Mouse (Mus musculus): Measurements from ENCODE around the gene Gm11273.
"Not testable (repeated sequence)": the region's sequence is repeated elsewhere in the genome, so short reads cannot be mapped to it uniquely, and the experiment has no call there.

The Gm11273 gene

GRCm38 (mm10) chr13:21501182-21501581 lies at the start of gene Gm11273:
Gm11273 (minus strand) TSS chr13:21501418.
- DNase-seq (ENCODE audit: low spot score), result not testable (repeated sequence)

GRCm38 (mm10) chr13:21550416-21551110 lies 49.3 kb upstream of the Gm11273 start:
- no peak for DNase-seq (ENCODE audit: low spot score)

- no peak for DNase-seq (ENCODE audit: low spot score)
Observed at GRCm38 (mm10) chr13:21549487-21549886, 48.3 kb upstream of the Gm11273 start.

GRCm38 (mm10) chr13:21542708-21543107 lies 41.5 kb upstream of the Gm11273 start, which contains the start of gene Olfr1366:
Olfr1366 (minus strand) TSS chr13:21542808.
- no peak for DNase-seq (ENCODE audit: low spot score)

DNA sequence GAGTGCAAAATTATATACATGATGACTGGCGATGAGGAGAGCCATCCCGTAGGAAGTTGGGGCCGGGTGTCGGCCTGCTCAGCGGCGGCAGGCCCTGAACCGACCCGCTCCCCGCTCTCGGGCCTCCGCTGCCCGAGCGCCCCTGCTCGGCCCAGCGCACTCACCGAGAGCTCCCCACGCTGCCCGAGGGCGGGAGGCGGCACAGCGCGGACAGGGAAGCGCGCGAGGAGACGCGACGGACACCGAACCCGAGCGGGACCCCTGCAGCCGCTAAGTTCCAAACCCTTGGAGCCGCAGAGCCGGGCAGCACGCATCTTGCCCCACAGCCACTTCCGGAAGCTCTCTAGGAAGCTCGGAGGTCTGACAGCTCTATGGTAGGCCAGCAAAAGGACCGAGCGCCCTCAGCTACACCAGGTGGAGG lies 29.6 kb upstream of the Gm11273 start, which contains the start of gene Zkscan8:
TSS of gene Zkscan8 (minus strand) at position 340 of the 421 bp plus-strand sequence.
- DNase-seq (ENCODE audit: low spot score), result peak; percentile 78

- no peak for DNase-seq (ENCODE audit: low spot score)
Observed at GRCm38 (mm10) chr13:21530136-21530535, 28.9 kb upstream of the Gm11273 start.

- peak; percentile 71 for DNase-seq (ENCODE audit: low spot score)
Observed at GRCm38 (mm10) chr13:21506221-21506649, 5.0 kb upstream of the Gm11273 start.

- no peak for DNase-seq (ENCODE audit: low spot score)
Observed at GRCm38 (mm10) chr13:21502296-21502695, 1.1 kb upstream of the Gm11273 start.

DNA sequence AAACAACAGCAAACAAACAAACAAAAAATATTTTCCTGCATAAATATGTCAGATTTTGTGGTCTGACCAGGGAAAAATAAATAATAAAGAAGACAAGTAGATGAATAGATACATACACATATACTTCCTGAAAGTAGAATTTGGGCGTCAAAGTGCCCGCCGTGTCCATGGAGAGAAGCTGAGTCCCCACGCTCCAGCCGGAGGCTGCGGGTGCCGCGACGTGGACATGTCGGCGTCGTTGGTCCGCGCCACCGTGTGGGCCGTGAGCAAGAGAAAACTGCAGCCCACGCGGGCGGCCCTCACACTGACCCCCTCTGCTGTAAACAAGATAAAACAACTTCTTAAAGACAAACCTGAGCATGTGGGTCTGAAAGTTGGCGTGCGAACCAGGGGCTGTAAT lies 6.1 kb downstream of the Gm11273 start, which contains the start of gene AK157302:
TSS of gene AK157302 (plus strand) at position 144 of the 400 bp plus-strand sequence.
- DNase-seq (ENCODE audit: low spot score), result no peak

DNA sequence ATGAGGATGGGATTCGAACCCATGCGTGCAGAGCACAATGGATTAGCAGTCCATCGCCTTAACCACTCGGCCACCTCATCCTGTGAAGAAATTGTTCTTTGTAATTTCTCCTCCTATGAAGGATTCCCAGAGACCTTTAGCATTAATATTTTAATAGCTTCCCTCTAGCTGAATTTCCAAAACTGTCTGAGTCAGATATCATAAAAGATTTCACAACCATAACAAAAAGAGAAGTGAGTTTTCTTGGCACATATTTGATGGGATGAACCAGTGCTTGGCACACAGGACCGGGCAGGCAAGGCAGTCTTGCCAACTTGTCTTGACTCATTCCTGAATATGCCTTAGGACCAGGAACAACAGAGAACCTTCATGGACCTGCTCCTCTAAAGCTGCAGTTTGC lies 8.4 kb downstream of the Gm11273 start:
- no peak for DNase-seq (ENCODE audit: low spot score)

DNA sequence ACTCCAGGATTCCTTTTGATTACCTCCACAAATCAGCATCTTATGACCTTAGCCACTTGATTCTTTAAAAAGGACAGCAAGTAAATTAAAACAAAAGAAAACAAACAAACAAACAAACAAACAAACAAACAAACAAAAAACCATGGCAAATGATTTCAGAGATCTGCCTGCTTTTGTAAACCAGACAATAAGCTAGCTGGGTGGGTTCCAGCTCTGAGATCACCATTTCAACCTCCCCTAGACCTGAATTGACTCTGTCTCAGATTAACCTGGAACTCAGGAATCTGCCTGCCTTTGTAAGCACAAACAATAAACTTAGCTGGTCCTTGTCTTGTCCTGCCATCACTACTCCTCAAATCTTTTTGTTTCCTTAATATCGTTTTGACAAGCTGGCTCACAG lies 14.3 kb downstream of the Gm11273 start:
- no peak for DNase-seq (ENCODE audit: low spot score)

- DNase-seq (ENCODE audit: low spot score), result peak; percentile 40
Observed at GRCm38 (mm10) chr13:21478759-21479670, 22.2 kb downstream of the Gm11273 start, which contains the start of the genes Zkscan4 and Gm10065. Zkscan4 (plus strand) TSS chr13:21478907. Gm10065 (minus strand) TSS chr13:21479441.

GRCm38 (mm10) chr13:21472427-21472826 lies 28.8 kb downstream of the Gm11273 start:
- no peak for DNase-seq (ENCODE audit: low spot score)

- DNase-seq (ENCODE audit: low spot score), result no peak
Observed at GRCm38 (mm10) chr13:21469097-21469496, 32.1 kb downstream of the Gm11273 start.

DNA sequence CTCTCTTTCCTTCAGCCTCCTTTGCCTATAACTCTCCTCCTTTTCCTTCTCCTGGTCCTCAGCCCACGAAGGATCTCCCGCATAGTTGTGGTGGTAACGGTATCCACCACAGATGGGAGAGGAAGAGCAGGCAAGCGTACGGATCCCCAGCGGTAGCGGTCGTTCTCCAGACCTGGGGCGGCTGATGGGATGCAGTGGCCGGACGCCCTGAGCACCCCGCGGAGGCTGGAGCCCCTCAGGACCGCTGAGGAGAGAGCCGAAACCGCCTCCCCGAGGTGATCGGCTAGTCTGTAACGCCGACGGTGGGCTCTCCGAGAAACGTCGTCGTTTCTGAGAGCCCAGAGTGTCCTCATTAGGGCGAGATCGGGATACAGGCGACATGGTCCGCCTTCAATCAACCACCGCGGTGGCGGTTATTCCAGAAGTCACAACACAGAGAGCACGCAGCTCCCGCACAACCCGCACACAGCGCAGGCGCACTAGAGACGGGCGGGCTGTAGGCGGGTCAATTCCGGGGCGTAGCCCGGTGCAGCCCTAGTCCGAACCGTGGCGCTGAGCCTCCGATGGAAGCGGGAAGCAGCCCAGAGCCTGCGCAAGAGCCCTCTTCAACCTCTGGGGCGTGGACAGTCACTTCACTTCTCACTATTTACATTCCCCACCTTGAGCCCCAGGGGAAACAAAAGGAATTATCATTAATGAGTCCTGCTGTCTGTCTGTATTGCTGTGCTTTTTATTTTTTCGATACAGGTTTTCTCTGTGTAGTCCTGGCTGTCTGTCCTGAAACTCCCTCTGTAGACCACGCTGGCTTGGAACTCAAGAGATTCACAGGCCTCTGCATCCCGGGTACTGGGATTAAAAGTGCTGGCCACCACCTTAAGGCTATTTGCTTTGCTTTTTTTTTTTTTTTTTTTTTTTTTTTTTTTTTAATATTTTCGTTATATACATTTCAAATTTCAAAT lies 32.9 kb downstream of the Gm11273 start, which contains the start of gene Nkapl:
TSS of gene Nkapl (minus strand) at position 449 of the 959 bp plus-strand sequence.
- DNase-seq (ENCODE audit: low spot score), result peak; percentile 77

DNA sequence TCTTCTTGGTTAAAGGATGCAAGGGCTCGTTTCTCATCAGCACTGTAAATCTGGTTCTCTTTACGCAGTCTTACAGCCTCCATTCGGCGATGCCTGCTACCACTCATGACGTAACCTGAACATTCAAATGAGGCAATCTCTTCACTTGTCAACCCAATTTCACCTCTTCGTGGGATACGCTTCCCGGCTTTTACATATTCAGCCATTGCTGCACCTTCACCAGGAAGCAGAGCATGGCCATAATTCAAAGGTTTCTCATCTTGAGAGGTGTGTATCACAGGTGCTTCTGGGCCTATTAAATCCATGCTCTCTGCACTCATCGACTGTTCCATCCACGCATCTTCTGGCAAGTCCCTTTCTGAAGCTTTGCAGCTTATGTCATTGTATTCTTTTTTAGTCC lies 33.9 kb downstream of the Gm11273 start:
- DNase-seq (ENCODE audit: low spot score), result no peak

GRCm38 (mm10) chr13:21462516-21462915 lies 38.7 kb downstream of the Gm11273 start:
- DNase-seq (ENCODE audit: low spot score), result not testable (repeated sequence)

- no peak for DNase-seq (ENCODE audit: low spot score)
Observed at GRCm38 (mm10) chr13:21456347-21456746, 44.9 kb downstream of the Gm11273 start.

DNA sequence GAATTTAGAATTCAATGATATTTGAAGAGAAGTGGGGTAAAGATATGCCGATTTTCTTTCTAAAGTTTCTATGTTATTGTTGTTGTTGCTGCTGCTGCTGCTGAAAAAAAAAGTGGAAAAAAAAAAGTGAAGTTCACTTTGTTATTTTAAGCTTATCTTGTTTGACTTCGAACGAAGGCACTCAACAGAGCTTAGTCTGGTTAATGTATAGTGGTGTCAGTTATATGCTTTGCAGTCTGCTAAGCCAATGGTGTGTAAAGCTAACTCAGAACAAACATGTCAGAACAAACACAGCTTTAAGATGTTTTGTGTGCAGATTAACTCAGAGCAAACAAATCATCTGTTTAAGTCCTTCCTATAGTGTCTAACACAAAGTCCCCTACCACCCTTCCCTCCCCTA lies 47.1 kb downstream of the Gm11273 start:
- DNase-seq (ENCODE audit: low spot score), result no peak

- DNase-seq (ENCODE audit: low spot score), result peak; percentile 63
Observed at GRCm38 (mm10) chr13:21453449-21453848, 47.8 kb downstream of the Gm11273 start, which contains the start of gene Zscan26. Zscan26 (minus strand) TSS chr13:21453730.

DNA sequence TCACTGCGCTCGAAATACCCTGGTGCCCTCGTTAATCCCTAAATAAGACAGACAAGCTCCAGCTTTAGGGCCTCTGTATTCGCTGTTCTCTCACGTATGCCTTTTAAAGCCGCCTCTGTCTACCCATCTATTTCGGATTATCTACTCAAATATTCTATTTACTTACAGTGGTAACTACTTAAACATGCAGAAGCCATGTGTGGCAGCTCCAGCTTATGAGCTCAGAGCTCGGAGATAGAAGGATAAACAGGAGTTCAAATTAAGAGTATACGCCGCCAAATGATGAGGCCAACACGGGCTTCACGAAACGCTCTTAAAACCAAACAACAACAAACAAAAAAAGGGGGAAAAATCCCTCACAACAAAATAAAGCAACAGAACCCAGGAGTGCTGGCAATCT lies 48.2 kb downstream of the Gm11273 start:
- no peak for DNase-seq (ENCODE audit: low spot score)
